Comparison of ENCODE assay signal across 9 mouse cellular contexts in genomic region chr10:63424475-63424814, GRCm38 (mm10). TPM values are rescaled to one million over a fixed set of nuclear protein-coding genes. Genes with fewer than 3 reads are reported as not detected.
DNase-seq lines count a peak whose midpoint lies in the region; ATAC-seq and TF ChIP-seq lines count a peak whose summit lies in the region.
"Had no signal": no experiment of that assay in that cellular context is flagged by ENCODE, and none has a peak within 500 bp of the region (broad histone marks: within the 10 kb centered on the region; RNA-seq: fewer than 3 reads in every experiment).

No protein-coding gene starts in this region.

- TF ChIP-seq CTCF in heart, postnatal 0 days (IDR thresholded peaks at IDR 0.05; ENCODE audit: low read depth) = peak; percentile 56

- DNase-seq in cerebellum, postnatal 36 days = peak; percentile 31
- no peak for DNase-seq in cerebellum, adult 9-11 months
- DNase-seq in testis, postnatal 10 days (ENCODE audit: low spot score) = peak; percentile 56
- no peak for DNase-seq in testis, postnatal 14 days (ENCODE audit: low spot score)
- no peak for DNase-seq in heart, postnatal 0 days (ENCODE audit: low spot score)
- no peak for DNase-seq in frontal cortex, postnatal 14 days (ENCODE audit: low spot score in 2 of 2)
- no peak for DNase-seq in gastrocnemius, postnatal 4 days (ENCODE audit: low spot score in 2 of 2)

- H3K27ac ChIP-seq in heart, postnatal 0 days (ENCODE audit: low read depth) = no peak overlapping the region

- ATAC-seq in heart, postnatal 0 days (ENCODE audit: insufficient read depth, low read depth) = no peak
- peak; percentile 43 for ATAC-seq in megakaryocyte, adult 5-6 weeks (ENCODE audit: poor library complexity, severe bottlenecking)

- no peak for TF ChIP-seq EP300 in heart, postnatal 0 days (IDR thresholded peaks at IDR 0.05; ENCODE audit: low read depth)

- no peak overlapping the region for H3K9ac ChIP-seq in heart, postnatal 0 days (replicated peaks; ENCODE audit: low read depth, low read length)

- H3K27me3 ChIP-seq in heart, postnatal 0 days (ENCODE audit: control insufficient read depth, insufficient read depth, low read length) = no peaks in the 10 kb centered on the region

- H3K4me3 ChIP-seq in heart, postnatal 0 days (ENCODE audit: low read depth, low read length) = no peak overlapping the region

- H3K9me3 ChIP-seq in heart, postnatal 0 days (replicated peaks; ENCODE audit: control insufficient read depth, low read length) = no peaks in the 10 kb centered on the region

- H3K4me1 ChIP-seq in heart, postnatal 0 days (ENCODE audit: control insufficient read depth, insufficient read depth) = no peaks in the 10 kb centered on the region

- no peak overlapping the region for H3K4me2 ChIP-seq in heart, postnatal 0 days (ENCODE audit: low read depth, low read length)

- no peaks in the 10 kb centered on the region for H3K36me3 ChIP-seq in heart, postnatal 0 days (replicated peaks; ENCODE audit: control insufficient read depth, insufficient read depth, low read length)

RNA-seq across cellular contexts. Expression of gene Gm7075, which starts 2.9 kb away (rescaled TPM):
- total RNA-seq in heart, postnatal 0 days (2014; rRNA removed; ENCODE audit: low replicate concordance) = not detected in 2 replicates
- not detected in 2 replicates for polyA plus RNA-seq in heart, postnatal 0 days (2015; fragmentation: Nextera tagmentation; extraction: Ambion mirVana)
- not detected in 2 replicates for total RNA-seq in megakaryocyte, adult 5-6 weeks (2015)
- not detected in 2 replicates for total RNA-seq in megakaryocyte, adult 5-6 weeks (2017)
- not detected for total RNA-seq in gastrocnemius, postnatal 4 days (2021)
- polyA plus RNA-seq: heart, embryonic 16.5 days had no signal

RNA-seq across cellular contexts. Expression of gene Ctnna3, which starts 5.5 kb away (rescaled TPM):
- total RNA-seq in heart, postnatal 0 days (2014; rRNA removed; ENCODE audit: low replicate concordance) = 58.4 and 62.6 TPM in 2 replicates
- polyA plus RNA-seq in heart, postnatal 0 days (2015; fragmentation: Nextera tagmentation; extraction: Ambion mirVana) = 18.2 and 18.6 TPM in 2 replicates
- total RNA-seq in megakaryocyte, adult 5-6 weeks (2015) = not detected in 2 replicates
- not detected in 2 replicates for total RNA-seq in megakaryocyte, adult 5-6 weeks (2017)
- 10 to 100 TPM; 25.3 to 27.7 TPM for total RNA-seq in gastrocnemius, postnatal 4 days (2021)

RNA-seq across cellular contexts. Expression of gene Dnajc12, which starts 42.2 kb away (rescaled TPM):
- total RNA-seq in heart, postnatal 0 days (2014; rRNA removed; ENCODE audit: low replicate concordance) = 3.2 and 3.6 TPM in 2 replicates
- polyA plus RNA-seq in heart, postnatal 0 days (2015; fragmentation: Nextera tagmentation; extraction: Ambion mirVana) = 9.5 and 11.0 TPM in 2 replicates
- total RNA-seq in megakaryocyte, adult 5-6 weeks (2015) = 5.1 and 7.1 TPM in 2 replicates
- 0.69 and 1.7 TPM in 2 replicates for total RNA-seq in megakaryocyte, adult 5-6 weeks (2017)
- total RNA-seq in gastrocnemius, postnatal 4 days (2021) = 10 to 100 TPM in 1 of 2 experiments, 1 to 10 TPM in 1; 9.4 to 10.9 TPM

RNA-seq across cellular contexts. Expression of gene Sirt1, which starts 42.9 kb away (rescaled TPM):
- 10.4 and 10.7 TPM in 2 replicates for total RNA-seq in heart, postnatal 0 days (2014; rRNA removed; ENCODE audit: low replicate concordance)
- polyA plus RNA-seq in heart, postnatal 0 days (2015; fragmentation: Nextera tagmentation; extraction: Ambion mirVana) = 2.1 and 2.5 TPM in 2 replicates
- 34.2 and 40.8 TPM in 2 replicates for total RNA-seq in megakaryocyte, adult 5-6 weeks (2015)
- 39.1 and 49.8 TPM in 2 replicates for total RNA-seq in megakaryocyte, adult 5-6 weeks (2017)
- 10 to 100 TPM in 1 of 2 experiments, 1 to 10 TPM in 1; 9.3 to 14.1 TPM for total RNA-seq in gastrocnemius, postnatal 4 days (2021)

Comparison
In these comparisons a context has a peak if more than half of its experiments do, and no peak if none do; other contexts are left out.
1. DNase-seq: peak in cerebellum, postnatal 36 days (2 of 2) and testis, postnatal 10 days (single experiment); none in cerebellum, adult 9-11 months (single experiment), testis, postnatal 14 days (single experiment), heart, postnatal 0 days (single experiment), frontal cortex, postnatal 14 days (0 of 2) and gastrocnemius, postnatal 4 days (0 of 2).
2. RNA of gene Ctnna3, which starts 5.5 kb away (total RNA-seq): 58.4 to 62.6 TPM in heart, postnatal 0 days and 25.3 to 27.7 TPM in gastrocnemius, postnatal 4 days; not detected in megakaryocyte, adult 5-6 weeks; every median in the first group is over 10 times any median in the second.